Mouse (Mus musculus) CD8-positive naive resting alpha-beta T cell, adult 2 months (primary cell): ENCODE measurements around the gene Zfp69.

Experiments
- DNase-seq, 2 experiments: peaks; one replicate each; pipeline ENCODE4 v3.0.0; 2022; ENCODE audit warnings: low read depth in 2 of 2, low spot score in 2 of 2

Zfp69 gene

DNA sequence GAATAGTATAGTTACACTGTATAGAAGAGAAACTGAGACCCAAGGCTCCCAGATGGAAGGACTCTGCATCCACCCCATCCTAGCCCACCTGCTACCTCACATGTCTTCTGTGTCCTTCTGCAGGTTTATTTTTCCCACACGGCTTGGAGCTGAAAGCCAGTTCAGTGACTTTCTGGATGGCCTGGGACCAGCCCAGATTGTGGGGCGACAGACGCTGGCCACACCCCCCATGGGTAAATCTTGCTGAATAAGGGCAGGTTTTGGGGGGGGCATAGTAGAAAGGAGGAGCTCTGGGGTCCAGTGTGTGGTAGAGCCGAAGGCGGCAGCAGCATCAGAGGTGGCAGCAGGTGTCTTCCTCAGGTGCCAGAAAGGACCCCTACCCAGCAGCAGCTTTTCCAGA is 64.7 kb downstream of the Zfp69 start:
- no peak for DNase-seq

- no peak for DNase-seq
These were observed 65.4 kb downstream of the Zfp69 start for GRCm38 (mm10) chr4:120886131-120886530.

DNA sequence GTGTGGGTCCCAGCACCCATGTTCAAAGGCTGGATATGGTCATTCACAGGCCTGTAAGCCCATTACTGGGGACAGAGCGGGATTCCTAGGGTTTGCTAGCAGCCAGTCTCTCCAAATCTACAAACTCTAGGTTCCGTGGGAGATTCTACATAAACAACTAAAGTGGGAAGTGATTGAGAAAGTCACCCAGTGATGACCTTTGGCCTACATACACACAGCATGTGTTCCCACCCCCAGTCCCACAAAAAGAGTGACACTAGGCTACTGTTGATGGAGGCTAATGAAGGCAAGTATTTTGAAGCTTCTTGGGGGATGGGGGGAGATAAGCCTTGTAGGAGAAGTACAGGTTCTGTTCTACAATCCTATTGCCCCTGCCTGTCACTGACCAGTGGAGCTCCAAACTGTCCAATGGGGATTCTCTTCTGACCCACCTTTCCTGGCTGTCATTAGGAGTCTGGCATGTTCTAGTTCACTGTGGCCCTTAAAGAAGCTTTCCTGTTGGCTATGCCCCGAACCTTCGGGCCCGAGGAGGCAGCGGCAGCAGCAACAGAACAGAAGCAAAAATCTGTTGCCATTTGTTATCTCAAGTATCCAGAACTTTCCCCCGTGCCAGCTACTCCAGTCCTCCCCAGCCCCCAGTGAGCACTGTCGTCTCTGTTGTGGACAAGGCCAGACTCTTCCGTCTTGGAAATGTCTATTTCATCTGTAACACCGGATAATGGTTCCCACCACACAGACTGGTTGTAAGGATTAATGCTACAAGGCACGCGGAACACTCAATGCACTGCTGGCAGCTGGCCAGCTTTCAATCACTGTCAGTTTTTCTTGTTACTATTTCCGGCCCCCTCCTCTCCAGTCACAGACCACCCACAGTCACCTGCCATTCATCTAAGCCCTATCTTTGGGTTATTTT is 66.0 kb downstream of the Zfp69 start:
- no peak for DNase-seq

DNA sequence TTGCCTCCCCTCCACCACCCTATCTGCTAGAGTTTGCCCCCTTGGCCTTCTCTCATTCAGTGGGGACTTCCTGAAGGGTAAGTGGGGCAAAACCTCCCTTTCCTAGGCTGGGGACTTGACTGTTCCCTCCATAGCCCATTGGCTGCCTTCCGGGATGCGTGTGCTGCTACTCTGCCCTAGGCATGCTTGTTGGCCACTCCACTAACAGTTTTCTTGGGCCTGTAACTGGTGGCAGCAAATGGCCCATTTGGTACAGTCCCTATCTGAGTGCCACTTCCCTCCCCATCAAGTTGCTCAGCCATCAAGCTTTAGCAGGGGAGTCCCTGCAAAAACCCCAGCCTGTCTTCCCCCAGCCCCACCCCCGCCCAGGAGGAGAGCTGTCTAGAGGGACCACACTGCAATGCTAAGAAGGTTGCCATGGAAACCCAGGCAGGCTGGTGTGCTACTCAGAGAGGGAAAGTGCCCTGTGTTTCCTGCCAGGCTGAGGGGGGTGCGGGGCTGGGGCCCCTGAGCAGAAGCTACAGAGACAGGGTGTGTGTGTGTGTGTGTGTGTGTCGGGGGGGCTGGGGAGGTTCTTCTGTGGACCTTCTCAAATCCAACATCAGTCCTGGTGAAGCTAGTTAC is 69.4 kb downstream of the Zfp69 start:
- peak in 1 of 2 experiments; percentile 8 for DNase-seq

- no peak for DNase-seq
These were observed 70.6 kb downstream of the Zfp69 start for GRCm38 (mm10) chr4:120880731-120881432.
